Mouse (Mus musculus): Measurements from ENCODE around the gene Mrpl48.
"Not testable (repeated sequence)": the region's sequence is repeated elsewhere in the genome, so short reads cannot be mapped to it uniquely, and the experiment has no call there.

Gene Mrpl48

DNA sequence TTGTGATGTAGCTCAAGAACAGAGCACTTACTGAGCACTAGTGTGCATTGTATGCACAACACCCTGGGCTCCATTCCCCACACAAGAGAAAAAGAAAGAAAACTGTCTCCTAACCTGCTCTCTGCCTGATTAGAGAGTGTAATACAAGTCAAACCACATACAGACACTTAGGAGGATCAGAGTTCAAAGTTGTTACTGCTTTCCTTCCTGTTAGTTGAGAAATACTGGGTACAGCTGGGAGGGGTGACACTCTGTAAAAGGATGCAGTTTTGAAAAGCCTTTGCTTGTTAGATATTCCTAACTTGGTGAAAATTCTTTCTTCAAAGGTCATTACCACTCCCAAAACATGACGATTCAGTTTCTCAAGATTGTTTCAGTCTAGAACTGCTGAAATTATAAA is 18.3 kb downstream of the Mrpl48 start:
- DNase-seq (ENCODE audit: low read depth, low spot score) = no peak

DNA sequence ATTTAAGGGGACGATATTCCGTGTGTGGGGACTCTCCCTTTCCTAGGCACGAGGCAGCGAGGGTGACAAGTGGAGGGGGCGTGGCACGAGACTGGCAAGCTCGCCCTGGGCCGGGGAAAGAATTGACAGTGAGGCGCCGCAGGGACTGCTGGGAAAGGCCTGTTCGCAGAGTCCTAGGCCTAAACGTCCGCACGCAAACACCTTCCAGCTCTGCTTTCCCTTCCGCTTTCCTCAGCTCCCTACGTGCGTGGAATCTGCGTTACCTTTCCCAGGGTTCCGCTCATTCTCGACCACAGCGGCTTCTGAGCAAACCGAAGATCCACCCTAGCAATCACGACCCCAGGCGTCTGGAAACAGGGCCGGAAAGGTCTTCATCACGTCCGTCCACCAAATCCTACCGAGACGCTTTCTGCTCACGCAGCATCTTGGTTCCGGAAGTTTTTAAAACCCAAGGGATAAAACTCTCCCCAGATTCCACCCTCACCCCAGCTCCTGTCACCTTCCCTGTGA is 25.3 kb downstream of the Mrpl48 start:
- peak; percentile 82 for DNase-seq (ENCODE audit: low read depth, low spot score)

DNA sequence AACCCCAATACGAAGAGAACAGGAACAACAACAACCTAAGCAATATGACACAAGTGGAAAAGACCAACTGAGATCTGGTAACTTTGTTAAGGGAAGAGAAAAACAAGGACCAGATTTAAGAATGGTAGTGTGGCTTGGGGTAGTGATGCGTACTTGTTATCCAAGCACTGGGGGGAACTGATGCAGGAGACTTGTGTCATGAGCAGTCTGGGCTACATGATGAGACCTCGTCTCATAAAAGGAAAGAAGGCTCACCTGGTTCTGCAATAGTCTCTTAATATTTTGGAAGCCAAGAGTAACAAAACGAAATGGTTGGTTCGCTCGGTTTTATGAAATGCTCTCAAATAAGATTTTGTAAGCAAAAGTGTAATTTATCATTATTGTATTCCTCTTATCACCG is 25.9 kb downstream of the Mrpl48 start:
- no peak for DNase-seq (ENCODE audit: low read depth, low spot score)

DNA sequence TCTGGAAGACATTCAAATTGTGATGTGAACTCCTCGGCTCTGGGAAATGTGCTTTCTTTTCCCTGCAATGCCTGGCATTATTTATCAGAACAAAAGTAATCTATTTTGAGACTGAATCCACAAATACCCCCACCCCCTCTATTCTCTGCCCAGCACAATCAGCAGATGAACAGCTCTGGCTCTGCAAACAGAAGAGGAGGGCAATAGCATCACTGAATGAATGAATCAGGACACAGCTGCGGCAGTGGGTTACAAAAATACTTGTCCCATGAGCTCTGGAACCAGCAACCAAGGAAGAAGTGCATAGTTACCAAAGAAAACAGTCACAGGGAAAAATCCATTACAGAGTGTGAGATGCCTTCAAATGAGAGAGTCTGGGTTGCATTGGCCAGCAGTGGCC is 29.3 kb downstream of the Mrpl48 start:
- DNase-seq (ENCODE audit: low read depth, low spot score) = no peak

DNA sequence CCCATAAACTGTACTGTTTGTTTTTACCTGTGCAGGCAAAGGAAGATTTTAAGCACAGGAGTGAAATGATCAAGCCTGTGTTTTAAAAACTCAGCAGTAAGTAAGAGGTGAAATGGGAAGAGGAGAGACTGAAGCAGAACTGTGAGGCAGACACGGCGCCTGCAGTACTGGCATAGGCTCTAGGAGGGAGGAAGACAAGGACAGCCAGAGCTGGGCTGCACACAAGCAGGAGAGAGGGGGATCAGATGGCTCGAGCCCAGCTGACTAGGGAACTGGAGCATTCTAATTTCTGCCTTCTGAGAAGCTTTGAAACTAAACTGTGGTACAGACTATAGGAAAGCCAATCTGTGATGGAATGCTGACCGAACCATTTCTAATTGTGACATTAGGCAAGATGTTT is 35.4 kb downstream of the Mrpl48 start:
- DNase-seq (ENCODE audit: low read depth, low spot score) = no peak

DNA sequence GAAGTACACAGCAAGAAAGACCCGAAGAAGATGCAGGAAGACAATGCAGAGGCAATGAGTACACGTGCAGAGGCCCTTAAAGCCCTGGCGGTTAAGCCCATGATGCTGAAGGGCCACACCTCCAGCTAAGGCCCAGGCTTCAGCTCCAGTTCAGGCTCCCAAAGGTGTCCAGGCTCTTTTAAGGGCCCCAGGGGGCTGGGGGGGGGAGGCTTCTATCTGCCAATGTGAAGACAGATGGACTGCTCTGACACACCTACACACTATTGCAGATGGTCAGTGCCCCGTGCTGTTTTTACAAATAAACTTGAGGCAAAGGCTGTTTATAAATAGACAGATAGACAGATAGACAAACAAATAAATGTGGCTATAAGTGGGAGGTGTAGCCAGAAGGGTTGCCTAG is 36.0 kb downstream of the Mrpl48 start:
- no peak for DNase-seq (ENCODE audit: low read depth, low spot score)

DNA sequence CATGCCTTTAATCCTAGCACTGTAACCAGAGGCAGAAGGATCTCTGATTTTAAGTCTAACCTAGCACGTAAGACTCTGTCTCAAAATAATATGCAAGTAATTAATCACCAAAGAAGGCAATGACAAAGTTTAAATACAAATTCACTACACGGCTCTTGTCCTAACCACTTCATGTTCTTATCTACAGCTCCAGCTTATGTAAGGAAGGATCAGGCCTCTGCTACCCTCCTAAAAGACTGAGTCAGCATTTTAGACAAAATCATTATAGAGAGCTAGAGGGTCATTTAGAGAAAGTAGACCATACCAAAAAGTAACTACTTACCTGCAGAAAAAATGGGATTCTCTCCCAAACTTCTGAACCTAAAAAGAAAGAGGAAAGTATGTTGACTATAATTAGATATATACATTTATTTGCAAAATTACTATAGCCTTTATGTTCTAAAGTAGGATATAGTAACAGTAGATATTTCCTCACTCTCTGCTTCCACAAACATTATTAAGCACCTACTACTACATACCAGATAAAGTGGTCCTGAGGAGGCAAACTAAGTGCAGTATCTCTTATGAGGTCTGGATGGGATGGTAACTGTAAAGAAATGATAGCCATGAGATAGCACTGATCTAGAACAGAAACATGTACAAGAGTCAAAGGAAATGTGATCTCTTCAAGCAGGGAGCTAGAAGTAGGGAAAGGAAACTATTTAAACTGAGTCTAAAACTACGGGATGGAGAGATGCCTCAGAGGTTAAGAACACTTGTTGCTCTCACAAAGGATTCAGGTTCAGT is 37.0 kb downstream of the Mrpl48 start:
- DNase-seq (ENCODE audit: low read depth, low spot score) = no peak

DNA sequence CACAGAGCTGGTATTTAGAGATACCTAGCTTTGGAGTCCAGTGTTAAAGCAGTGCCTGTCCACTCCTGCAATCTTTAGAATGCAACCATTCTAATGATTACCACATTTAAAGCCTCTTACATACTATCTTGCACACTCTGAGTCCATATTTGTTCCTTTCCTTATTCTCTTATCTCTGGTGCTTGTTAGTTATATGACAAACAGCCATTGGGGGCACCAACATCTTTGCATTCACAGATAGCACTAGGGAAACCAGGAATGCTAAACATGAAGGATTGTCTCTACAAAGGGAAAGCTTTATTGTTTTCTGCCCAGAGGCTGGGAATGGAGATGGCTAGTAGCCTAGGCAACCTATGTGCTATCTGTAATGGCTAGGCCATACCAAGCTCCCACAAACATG is 38.2 kb downstream of the Mrpl48 start:
- DNase-seq (ENCODE audit: low read depth, low spot score) = no peak

DNA sequence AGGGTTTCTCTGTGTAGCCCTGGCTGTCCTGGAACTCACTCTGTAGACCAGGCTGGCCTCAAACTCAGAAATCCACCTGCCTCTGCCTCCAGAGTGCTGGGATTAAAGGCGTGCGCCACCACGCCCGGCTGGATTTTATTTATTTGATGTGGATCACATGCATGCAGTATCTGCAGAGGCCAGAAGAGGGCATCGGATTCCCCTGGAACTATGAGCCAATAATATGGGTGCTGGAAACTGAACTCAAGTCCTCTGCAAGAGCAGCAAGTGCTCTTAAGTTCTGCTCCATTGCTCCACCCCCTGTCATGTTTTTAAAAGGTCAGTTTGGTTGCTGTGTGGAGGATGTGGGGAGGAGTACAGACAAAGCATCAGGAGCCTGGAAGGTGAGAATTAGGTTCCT is 40.9 kb downstream of the Mrpl48 start:
- not testable (repeated sequence) for DNase-seq (ENCODE audit: low read depth, low spot score)

DNA sequence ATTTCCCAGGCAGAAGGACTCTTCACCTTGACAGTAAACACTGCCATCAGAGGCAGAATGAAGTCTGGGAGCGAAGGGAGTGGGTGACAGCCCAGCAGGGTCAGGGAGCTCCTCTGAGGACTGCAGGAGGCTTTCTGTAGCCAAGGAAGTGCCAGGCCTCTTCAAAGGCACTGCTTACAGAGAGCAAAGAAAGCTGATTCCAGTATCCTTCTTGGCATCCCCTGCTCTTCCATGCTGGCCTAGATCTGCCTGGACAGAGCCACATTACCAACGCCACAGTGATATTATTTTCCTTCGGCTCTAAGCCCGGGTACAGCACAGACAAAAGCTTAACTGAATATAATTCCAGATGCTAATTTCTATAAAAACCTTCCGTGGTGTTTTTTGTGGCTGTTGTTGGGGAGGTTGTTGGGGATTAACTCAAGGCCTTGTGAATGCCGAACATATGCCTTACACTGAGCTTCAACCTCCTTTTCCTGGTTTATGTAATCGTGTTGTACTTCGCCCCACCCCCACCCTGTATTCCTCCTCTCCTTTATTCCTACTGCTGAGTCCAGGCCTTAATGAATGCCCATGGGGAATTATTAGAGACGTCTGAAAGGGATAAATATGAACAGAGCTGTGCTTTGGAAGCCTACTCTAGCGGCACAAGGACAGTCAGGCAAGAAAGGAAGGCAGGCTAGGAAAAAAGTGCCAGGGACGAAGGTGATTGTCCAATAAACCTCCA is 46.1 kb downstream of the Mrpl48 start:
- no peak for DNase-seq (ENCODE audit: low read depth, low spot score)

DNA sequence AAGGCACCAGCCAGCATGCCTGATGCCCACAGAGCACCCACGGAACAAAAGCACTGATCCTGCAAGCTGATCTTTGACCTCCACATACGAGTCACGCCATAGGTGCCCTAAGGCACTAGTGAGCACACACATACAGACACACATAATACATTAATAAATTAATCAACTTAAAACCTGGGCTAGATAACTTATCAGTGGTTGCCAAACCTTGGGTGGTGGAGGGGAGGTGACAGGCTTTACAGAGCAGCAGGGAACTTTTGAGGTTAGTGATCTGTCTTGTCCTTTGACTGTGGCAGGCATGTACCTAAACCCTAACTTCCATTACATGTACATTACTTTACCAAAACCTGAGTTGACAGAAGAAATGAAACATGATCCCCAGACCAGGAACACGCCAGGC is 48.8 kb downstream of the Mrpl48 start:
- no peak for DNase-seq (ENCODE audit: low read depth, low spot score)

DNA sequence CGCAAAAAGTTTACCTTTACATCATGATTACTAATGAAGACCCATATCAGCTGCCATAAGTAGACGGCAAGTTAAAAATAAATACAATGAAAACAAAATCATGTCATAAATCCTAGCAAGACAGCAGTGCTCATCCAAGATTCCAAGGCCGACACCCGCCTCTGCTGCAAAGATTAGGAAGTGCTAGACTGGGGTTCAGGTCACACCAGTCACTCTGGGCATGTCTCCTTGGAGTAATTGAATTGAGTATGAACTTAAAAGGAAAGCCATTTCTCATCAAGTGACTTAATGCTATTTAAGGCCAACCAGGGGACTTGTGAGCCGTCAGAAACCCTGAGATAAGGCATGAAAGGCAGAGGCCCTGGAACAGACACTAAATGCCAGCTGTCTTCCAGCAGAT is 50.9 kb downstream of the Mrpl48 start:
- DNase-seq (ENCODE audit: low read depth, low spot score) = no peak

DNA sequence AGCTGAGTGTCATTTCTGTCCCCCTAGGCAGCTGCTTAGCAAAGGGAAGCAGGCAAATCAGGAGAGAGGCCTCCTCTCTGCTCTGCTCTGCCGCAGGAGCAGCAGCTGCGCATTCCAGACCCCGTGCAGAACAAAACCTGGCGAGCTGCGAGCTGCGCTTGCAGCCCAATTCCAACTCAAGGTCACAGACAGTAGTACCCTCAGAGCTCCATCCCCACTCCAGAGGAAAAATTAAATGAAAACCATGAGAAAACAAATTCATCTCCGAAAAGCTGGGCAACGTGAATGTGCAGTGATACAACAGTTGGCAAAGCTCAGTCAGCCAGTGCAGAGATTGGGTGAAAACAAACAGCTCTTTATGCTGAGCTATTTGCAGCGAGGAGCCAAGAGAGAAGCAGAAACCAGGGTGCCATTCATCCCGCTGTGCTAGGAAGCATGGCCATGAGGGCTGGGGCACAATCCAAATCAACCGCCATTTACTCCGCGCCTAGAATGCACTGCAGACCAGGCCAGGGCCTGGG is 52.6 kb downstream of the Mrpl48 start:
- DNase-seq (ENCODE audit: low read depth, low spot score) = peak; percentile 8

DNA sequence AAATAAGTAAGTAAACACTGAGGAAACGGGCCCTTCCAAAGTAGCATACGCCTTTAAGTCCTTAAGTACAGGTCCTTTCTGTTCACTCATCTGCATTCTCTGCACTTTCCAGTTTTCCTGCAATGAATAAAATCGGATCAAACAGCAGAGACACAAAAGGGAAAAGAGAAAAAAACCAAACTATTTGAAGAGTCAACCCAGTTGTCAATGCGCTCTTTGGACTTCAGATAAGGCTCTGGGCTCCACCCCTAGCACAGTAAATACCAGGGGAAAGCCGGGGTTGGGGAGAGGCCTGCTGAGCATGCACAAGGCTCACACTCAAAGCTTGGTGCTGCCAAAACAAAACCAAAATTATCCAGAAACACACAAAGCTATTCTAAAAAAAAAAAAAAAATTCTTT is 53.2 kb downstream of the Mrpl48 start:
- DNase-seq (ENCODE audit: low read depth, low spot score) = no peak

DNA sequence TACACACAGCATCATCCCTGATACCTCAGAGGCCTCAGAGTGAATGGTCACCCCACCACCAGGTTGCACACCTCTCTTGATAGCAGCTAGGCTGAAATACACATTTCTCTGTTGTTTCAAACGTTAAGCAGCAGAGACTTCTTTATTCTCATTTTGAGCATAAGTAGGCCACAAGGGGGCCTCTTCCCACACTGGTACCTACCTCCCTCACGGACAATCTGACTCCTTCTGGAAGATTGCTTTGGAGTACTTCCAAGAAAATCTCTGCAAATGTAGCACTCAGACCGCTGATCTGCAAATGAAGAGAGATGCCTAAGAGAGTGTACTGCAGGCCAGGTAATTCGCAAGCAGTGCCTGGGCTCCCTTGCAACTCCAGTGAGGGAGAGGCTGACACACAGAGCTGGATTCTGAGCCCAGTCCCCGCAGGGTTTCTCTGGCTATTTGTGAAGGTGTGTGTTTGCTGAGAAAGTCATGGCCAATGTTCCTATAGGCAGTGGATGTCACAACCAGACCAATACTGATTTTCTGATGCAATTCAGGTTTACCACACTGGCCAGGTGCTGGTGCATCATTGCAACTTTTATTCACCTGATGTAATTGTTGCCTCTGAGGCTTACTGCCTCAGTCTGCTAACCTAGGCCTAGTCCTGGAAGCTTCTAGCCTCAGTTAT is 57.6 kb downstream of the Mrpl48 start:
- DNase-seq (ENCODE audit: low read depth, low spot score) = no peak

DNA sequence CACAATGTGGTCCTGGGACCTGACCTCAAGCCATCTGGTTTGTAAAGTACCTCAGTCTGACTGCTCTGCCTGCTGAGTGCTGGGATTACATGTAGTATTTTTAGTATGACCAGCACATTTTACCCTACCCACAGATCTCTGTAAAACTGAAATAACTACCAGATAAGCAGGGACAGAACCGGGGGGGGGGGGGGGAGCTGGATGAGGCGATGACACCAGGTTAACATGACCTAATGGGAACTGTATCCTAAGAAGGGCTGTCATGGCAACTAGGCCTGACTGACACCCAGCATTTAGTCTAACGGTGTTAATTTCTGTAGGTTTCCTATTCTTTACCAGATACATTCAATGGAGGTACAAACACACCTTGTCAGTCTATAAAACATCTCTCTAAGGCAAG is 58.3 kb downstream of the Mrpl48 start:
- DNase-seq (ENCODE audit: low read depth, low spot score) = no peak

DNA sequence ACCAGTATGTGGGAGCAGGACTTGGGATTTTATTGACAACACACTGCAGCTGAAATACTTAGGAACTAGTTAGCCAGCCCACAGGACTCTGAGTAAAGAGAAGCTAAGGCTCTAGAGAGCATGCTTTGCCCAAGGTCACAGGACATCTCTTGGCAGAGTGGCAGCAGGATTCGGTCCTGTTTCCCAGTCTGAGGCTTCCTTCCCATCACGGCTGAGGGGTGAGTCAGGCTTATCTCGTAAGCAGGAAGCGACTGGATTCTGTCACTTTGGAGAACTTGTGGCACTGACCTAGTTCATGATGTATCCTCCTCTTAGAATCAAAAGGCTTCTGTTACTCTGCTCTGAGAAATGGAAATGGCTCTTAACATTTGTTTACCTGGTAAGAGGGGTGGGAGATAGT is 60.5 kb downstream of the Mrpl48 start:
- no peak for DNase-seq (ENCODE audit: low read depth, low spot score)

DNA sequence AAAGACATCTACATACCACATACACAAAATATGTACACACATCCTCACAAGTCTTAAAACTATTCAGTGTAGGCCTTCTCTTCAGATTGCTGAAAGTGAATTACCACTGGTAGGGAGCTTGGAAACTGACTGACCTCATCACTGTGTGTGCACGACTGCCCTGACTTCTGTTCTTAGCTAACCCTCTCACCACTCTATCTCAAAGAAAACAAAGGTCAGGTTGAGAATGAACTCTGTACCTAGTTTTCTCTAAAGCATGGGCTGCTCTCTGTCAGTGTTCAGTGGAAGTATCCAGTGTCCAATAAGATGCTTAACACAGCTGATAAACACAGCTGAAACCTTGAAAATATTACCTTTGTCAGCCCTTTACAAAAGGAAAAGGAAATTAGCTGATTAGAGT is 63.7 kb downstream of the Mrpl48 start:
- DNase-seq (ENCODE audit: low read depth, low spot score) = no peak

DNA sequence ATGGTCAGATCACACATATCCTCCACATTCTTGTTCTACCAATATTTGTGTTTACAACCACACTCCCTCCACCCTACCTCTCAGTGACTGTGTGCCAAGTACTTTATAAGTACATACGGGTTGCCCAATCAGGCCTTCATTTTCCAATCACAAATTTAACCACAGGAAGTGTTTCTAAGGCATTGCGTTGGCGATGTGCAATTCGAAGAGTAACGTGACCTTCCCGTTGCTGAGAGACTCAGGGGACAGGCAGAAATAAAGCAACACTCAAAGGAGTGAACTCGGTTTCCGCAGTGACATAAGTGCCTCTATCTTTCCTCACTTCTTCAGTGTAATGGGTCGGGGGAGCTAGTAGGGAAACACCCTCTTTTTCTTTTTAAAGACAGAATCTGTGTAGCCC is 68.6 kb downstream of the Mrpl48 start:
- DNase-seq (ENCODE audit: low read depth, low spot score) = no peak

DNA sequence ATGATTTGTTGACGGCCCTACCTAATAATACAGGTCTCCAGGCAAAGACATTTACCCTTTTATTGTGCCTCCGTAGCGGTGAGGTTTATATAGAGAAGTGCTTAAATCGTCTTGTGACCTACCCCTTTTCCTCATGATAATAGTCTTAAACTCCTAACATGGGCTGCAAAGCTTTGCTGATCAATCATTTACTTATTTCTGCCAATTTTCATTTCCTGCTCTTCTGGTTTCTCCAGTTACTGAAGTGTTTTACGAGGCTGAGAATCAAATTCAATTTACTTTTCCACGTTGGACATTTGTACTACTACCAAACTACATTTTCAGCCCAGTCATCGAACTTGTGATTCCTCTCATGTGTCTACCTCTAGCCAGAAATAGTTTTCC is 70.6 kb downstream of the Mrpl48 start:
- DNase-seq (ENCODE audit: low read depth, low spot score) = no peak

DNA sequence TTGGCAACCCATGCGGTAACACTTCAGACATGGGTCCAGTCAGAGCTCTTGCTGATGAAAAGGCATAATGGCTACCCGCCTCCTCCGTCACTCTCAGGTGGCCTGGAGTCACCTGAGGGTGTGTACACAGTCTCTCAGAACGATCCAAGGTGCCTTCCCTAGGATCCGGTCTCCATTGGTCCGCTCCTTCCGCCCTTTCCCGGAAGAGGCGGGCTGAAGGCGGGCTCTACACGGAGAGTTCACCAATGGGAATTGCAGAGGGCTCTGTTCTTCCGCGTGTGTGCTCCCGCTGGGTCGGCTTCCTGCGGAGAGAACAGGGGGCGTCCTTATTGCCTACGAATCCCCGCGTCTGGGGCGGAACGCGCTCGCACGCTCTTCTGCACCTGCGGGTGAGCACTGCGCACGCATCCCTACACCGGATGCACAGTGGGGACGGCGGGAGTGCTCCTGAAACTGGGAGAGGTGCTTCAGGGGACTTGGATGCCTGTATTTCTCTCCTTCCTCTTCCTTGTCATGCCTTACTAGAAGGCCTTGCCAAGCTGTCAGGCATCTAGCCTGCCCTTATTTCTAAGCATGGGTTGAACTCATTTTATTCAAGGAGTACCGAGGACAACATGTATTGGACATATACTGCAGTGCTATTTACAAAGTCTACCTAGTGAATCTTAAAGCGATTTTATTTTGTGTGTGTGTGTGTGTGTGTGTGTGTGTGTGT is 71.1 kb downstream of the Mrpl48 start, which contains the start of gene Coa4:
TSS of gene Coa4 (plus strand) at position 268 of the 715 bp plus-strand sequence.
- peak; percentile 85 for DNase-seq (ENCODE audit: low read depth, low spot score)

DNA sequence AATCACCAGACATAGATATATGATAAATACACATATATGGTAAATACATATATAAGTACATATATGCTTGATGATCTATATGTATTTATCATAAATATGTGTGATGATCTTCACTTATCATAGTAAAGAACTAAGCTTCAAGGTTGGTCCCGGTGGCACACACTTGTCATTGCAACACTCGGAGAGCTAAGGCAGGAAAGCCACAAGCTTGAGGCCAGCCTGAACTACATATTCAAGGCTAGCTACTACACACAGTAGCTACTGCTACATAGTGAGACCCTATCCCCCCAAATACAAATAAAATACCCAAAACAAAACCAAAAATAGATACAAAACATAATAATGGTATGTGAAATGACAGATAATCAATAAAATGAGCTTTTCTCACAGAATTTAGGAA is 72.3 kb downstream of the Mrpl48 start:
- DNase-seq (ENCODE audit: low read depth, low spot score) = no peak

Measured in embryo, embryonic 11.5 days (tissue).